Mouse (Mus musculus): ENCODE measurements around the gene Cdv3. TPM values are rescaled to one million over a fixed set of nuclear protein-coding genes. Genes with fewer than 3 reads are reported as not detected.

Gene Cdv3
- polyA plus RNA-seq, 1 experiment from 2014 or later, result 102 TPM

DNA sequence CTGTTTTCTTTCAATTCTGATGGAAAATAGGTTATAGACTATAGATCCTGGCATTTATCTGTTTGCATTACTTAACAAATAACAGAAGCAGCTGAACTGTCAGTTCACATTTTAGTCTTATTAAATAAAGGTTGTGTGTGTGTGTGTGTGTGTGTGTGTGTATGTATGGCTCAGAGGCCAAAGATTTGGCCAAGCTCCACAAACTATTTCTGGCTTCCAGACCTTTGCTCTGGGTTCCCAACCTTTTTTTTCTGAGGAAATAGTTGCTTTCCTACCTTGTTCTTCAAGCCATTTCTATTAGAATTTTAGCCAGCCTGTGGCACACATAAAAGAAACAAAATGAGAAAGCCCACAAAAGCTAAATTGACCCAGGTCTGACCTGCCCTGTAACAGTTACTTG is 16.8 kb downstream of the Cdv3 start:
- POLR2A ChIA-PET, result interaction anchor here (1.2 to 1.4 kb wide), 2 partner anchors 10 to 14 kb away, joined by 3 to 8 read pairs; no protein-coding TSS in a partner anchor
- in situ Hi-C loops (cut with MboI; ENCODE audit: low pct_unique_long_range_greater_than_20kb), result no loop called here
- ATAC-seq (no peak), DNase-seq (ENCODE audit: low read depth, low spot score) (no peak)
- no peaks in the 10 kb centered on the region for H3K27me3 ChIP-seq
- no peak for TF ChIP-seq CTCF (IDR thresholded peaks at IDR 0.05)
- CTCF ChIA-PET, result interaction anchor here (1.0 to 1.6 kb wide), 4 partner anchors 9 to 12 kb away, joined by 3 to 7 read pairs (median 5); no protein-coding TSS in a partner anchor

DNA sequence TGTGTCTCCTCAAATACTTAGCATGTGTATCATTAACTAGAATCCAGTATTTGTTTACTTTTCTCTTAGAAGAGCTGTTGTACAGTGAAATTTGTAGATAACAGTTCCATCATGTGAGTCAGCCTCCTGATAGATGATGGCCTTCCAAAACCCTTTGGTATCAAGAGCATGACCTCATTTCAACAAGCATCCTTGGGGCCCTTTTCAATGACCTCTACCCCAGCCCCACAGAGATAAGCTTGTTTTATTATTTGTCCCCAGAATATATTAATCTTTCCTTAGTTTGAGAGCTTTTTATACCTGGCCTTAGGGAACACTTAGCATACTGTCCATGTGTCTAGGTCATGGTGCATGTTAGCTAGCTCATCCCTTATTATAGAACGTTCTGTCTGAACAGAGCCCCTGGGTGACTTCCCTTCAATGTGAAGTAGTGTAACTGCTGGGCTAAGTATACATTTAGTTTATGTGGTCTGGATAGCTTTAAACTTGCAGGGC is 17.6 kb downstream of the Cdv3 start:
- TF ChIP-seq CTCF (IDR thresholded peaks at IDR 0.05), result no peak
- in situ Hi-C loops (cut with MboI; ENCODE audit: low pct_unique_long_range_greater_than_20kb), result no loop called here
- no peaks in the 10 kb centered on the region for H3K27me3 ChIP-seq
- no peak for ATAC-seq
- DNase-seq (ENCODE audit: low read depth, low spot score), result no peak
- CTCF ChIA-PET, result interaction anchor here (1.0 to 1.6 kb wide), 4 partner anchors 8 to 11 kb away, joined by 3 to 7 read pairs (median 5); no protein-coding TSS in a partner anchor
- POLR2A ChIA-PET, result interaction anchor here (0.6 to 1.4 kb wide), 3 partner anchors 11 to 460 kb away, joined by 3 to 8 read pairs (median 3); no protein-coding TSS in a partner anchor

DNA sequence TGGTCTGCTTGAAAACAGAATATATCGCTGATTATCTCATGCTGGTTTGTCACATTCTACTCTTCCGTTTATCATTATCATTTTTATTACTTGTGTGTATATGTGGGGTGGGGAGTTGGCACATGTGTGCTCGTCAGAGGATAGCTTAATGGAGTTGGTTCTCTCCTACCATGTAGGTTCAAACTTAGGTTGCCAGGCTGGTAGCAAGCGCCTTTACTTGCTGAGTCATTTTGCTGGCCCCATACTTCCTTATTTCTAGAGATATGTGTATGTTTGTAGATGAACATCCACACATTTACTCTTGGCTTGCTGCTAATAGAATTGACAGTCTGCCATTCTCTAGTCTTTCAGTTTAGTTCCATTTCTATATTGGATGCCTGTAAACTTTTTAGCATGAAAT is 18.6 kb downstream of the Cdv3 start:
- ATAC-seq, result no peak
- ChIA-PET POLR2A (no interaction called here), CTCF (no interaction called here)
- TF ChIP-seq CTCF (IDR thresholded peaks at IDR 0.05), result no peak
- in situ Hi-C loops (cut with MboI; ENCODE audit: low pct_unique_long_range_greater_than_20kb), result no loop called here
- DNase-seq (ENCODE audit: low read depth, low spot score), result no peak
- H3K27me3 ChIP-seq, result no peaks in the 10 kb centered on the region

DNA sequence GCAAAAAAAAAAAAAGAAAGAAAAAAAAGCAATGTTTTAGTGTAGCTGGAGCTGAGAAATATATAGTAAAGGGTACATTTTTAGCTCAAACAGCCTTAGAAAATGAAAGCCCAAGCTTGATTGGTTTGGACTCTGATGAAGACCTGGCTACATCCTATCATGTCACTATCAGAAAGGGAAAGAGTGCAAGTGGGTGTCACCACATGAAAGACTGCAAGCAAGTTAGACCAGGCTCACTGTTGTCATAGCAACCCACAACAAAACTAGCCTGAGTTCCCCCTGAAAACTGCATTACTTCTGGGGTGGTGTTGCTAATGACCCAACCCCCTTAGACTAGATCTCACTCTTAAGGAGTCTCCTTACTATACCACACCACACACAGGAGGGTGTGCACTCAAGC is 28.7 kb downstream of the Cdv3 start:
- DNase-seq (ENCODE audit: low read depth, low spot score), result no peak
- ChIA-PET CTCF (interaction anchor here (1.2 to 1.8 kb wide), 4 partner anchors 8 to 24 kb away, joined by 4 to 7 read pairs (median 4); no protein-coding TSS in a partner anchor), POLR2A (no interaction called here)
- no peak for ATAC-seq
- H3K27me3 ChIP-seq, result no peaks in the 10 kb centered on the region
- no peak for TF ChIP-seq CTCF (IDR thresholded peaks at IDR 0.05)
- in situ Hi-C loops (cut with MboI; ENCODE audit: low pct_unique_long_range_greater_than_20kb), result no loop called here

DNA sequence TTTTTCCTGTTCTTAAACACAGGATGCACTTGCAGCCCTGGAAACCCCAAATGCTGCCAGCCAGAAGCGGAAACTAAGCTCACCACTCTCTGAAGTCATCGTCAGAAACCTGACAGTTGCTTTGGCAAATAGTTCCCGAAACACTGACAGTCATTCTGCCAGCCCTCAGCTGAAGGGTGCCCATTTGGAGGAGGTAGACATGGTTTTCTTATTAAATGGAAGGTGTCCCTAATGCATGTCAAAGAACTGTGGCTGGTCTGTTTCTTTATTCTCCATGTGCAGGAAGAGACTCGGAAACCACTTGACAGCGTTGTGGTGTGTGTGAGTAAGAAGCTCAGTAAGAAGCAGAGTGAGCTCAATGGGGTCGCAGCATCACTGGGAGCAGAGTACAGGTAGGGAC is 33.0 kb downstream of the Cdv3 start:
- POLR2A ChIA-PET, result no interaction called here
- in situ Hi-C loops (cut with MboI; ENCODE audit: low pct_unique_long_range_greater_than_20kb), result no loop called here
- DNase-seq (ENCODE audit: low read depth, low spot score) (no peak), ATAC-seq (no peak)
- TF ChIP-seq CTCF (IDR thresholded peaks at IDR 0.05), result no peak
- H3K27me3 ChIP-seq, result no peaks in the 10 kb centered on the region
- CTCF ChIA-PET, result no interaction called here

DNA sequence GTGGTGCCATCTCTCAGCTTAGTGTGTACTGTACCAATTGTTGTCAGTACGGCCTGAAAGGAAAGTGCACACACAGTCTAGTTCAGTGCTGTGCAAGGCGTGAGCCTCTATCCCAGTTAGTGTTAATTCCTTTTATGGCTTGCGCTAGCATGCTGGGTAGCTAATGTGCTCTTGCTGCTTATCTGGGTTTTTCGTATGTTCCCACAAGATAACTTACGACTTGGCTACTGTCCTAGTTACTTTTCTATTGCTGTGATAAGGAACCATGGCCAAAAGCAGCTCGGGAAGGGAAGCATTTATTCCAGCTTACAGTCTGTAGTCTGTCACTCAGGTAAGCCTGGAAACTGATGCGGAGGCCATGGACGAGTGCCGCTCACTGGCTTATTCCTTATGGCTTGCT is 39.2 kb downstream of the Cdv3 start:
- ChIA-PET POLR2A (no interaction called here), CTCF (no interaction called here)
- H3K27me3 ChIP-seq, result no peaks in the 10 kb centered on the region
- in situ Hi-C loops (cut with MboI; ENCODE audit: low pct_unique_long_range_greater_than_20kb), result no loop called here
- no peak for ATAC-seq
- no peak for TF ChIP-seq CTCF (IDR thresholded peaks at IDR 0.05)
- no peak for DNase-seq (ENCODE audit: low read depth, low spot score)

DNA sequence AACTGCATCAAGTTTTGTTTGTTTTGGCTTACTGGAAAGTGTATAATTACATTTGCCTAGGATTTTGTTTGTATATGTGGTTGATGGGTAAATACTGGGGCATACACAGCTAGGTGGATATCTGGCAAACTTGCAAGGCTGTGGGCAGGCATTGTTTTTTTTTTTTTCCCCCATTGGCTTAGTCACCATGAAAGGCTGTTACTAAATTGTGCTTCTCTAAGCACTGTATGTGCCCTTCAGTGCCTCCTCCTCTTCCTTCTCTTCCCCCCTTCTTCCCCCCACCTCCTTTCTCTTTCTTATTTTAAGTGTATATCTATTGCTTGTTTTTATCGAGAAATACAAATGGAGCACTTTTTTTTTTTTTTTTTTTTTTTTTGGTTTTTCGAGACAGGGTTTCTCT is 41.0 kb downstream of the Cdv3 start:
- POLR2A ChIA-PET, result no interaction called here
- no peak for TF ChIP-seq CTCF (IDR thresholded peaks at IDR 0.05)
- in situ Hi-C loops (cut with MboI; ENCODE audit: low pct_unique_long_range_greater_than_20kb), result no loop called here

DNA sequence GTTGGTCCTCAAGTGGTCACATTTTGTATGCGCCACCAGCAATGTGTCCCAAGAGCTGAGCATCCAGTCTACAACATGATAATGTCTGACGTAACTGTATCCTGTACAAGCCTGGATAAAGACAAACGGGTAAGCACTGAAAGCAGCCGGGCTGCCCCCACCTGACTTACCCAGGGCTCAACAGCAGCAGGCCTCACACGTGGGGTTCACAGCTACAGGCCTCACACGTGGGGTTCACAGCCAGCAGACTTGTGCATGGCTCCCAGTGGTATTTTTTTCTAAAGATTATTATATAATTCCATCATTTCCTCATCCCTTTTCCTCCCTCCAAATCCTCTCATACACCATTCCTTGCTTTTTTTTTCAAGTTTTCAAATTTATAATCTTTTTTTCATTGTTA is 55.8 kb downstream of the Cdv3 start:
- POLR2A ChIA-PET, result no interaction called here

More for the DNA sequence above, 41.0 kb downstream of the Cdv3 start:
- DNase-seq (ENCODE audit: low read depth, low spot score) (no peak), ATAC-seq (no peak)
- H3K27me3 ChIP-seq, result no peaks in the 10 kb centered on the region
- CTCF ChIA-PET, result no interaction called here

DNA sequence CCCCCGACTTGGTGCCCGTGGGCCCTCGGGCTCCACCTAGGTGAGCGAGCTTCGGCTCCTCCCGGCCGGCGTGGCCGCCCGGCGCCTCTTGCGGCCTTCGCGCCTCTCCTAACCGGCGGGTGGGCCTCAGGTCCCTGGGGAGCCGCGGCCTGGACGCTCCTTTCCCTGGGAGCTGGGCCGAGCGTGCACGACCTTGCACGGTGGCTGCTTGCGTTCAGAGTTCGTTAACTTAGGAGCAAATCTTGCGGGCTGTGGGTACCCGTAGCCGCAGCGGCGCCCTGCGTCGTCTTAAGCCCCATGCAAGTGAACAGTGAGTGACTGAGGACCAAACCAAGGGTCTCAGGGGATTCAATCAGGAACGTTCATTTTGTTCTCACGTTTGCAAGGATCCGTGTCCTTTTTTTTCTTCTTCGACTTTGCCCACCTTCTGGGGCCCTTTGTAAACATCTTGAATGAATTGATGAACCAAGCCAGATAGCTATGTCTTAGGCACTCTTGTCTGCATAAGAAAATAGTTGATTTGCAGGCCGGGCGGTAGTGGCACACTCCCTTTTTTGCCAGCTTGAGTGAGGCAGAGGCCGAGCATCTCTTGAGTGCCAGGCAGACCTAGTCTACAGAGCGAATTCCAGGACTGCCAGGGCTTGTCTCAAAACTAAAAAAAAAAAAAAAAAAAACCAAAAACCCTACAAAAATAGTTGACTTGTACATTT is 60.2 kb downstream of the Cdv3 start:
- DNase-seq (ENCODE audit: low read depth, low spot score) (no peak), ATAC-seq (peak; percentile 72)
- POLR2A ChIA-PET, result interaction anchor here (0.6 kb wide), 2 partner anchors 401 to 553 kb away, joined by 3 to 4 read pairs; no protein-coding TSS in a partner anchor
- no peaks in the 10 kb centered on the region for H3K27me3 ChIP-seq
- no peak for TF ChIP-seq CTCF (IDR thresholded peaks at IDR 0.05)
- CTCF ChIA-PET, result interaction anchor here (0.7 kb wide), 1 partner anchor 221 kb away, joined by 3 read pairs; no protein-coding TSS in a partner anchor
- in situ Hi-C loops (cut with MboI; ENCODE audit: low pct_unique_long_range_greater_than_20kb), result loop anchor here (10.0 kb wide), 3 partner anchors 191 to 681 kb away; partner anchors contain the start of genes Anapc13, Cep63 and Rab6b

More for the DNA sequence above, 55.8 kb downstream of the Cdv3 start:
- H3K27me3 ChIP-seq, result no peaks in the 10 kb centered on the region
- in situ Hi-C loops (cut with MboI; ENCODE audit: low pct_unique_long_range_greater_than_20kb), result loop anchor here (10.0 kb wide), 3 partner anchors 195 to 685 kb away; partner anchors contain the start of genes Anapc13, Cep63 and Rab6b
- DNase-seq (ENCODE audit: low read depth, low spot score) (no peak), ATAC-seq (no peak)
- CTCF ChIA-PET, result no interaction called here
- TF ChIP-seq CTCF (IDR thresholded peaks at IDR 0.05), result no peak

DNA sequence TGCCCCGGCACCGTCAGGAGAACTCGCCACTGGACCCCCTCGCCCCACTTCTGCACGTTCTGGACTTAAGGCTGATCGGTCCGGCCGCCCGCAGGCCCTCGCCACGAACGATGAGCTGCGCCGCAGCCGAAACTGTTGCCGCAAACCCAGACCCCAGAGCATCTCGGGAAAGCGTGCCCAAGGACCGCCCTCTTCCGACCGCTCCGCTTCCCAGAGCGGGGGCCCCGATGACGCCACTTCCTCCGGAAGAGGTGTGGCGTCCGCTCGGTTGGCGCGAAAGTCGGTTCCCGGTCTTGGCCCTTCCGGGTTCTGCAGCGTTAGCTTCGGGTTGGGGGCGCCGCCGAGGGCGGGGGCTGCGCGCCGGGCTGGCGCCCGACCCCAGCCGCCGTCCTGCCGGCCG is 60.7 kb downstream of the Cdv3 start, which contains the start of the genes 1300017J02Rik and Topbp1:
1300017J02Rik (minus strand) TSS at position 156 of the 400 bp plus-strand sequence.
Topbp1 (plus strand) TSS at position 289 of the 400 bp plus-strand sequence.
- DNase-seq (ENCODE audit: low read depth, low spot score) (peak; percentile 33), ATAC-seq (peak; percentile 90)
- TF ChIP-seq CTCF (IDR thresholded peaks at IDR 0.05), result no peak
- POLR2A ChIA-PET, result interaction anchor here (0.6 kb wide), 1 partner anchor 401 kb away, joined by 3 read pairs; no protein-coding TSS in a partner anchor
- CTCF ChIA-PET, result no interaction called here
- H3K27me3 ChIP-seq, result no peaks in the 10 kb centered on the region
- in situ Hi-C loops (cut with MboI; ENCODE audit: low pct_unique_long_range_greater_than_20kb), result loop anchor here (5.0 to 10.0 kb wide), 4 partner anchors 190 to 680 kb away; partner anchors contain the start of genes Anapc13, Cep63 and Rab6b

Other genes starting within 250 kb of the Cdv3 start
- gene Srprb, start 163.7 kb downstream of the Cdv3 start, polyA plus RNA-seq (2021), result 43.0 TPM
- gene Gm20425, start 135.5 kb downstream of the Cdv3 start, polyA plus RNA-seq (2021), result not detected
- gene Trf, start 135.4 kb downstream of the Cdv3 start, polyA plus RNA-seq (2021), result not detected
- gene 1300017J02Rik, start 60.8 kb downstream of the Cdv3 start, polyA plus RNA-seq (2021), result 0.12 TPM
- gene Topbp1, start 60.6 kb downstream of the Cdv3 start, polyA plus RNA-seq (2021), result 56.9 TPM
- not detected for gene Bfsp2, start 114.6 kb upstream of the Cdv3 start, polyA plus RNA-seq (2021)